Mouse (Mus musculus) stomach, embryonic 14.5 days (tissue): ENCODE data around the gene Zfp53. TPM values are rescaled to one million over a fixed set of nuclear protein-coding genes. Genes with fewer than 3 reads are reported as not detected.
A peak's percentile ranks its signal among the peaks of the same experiment; 100 is the strongest.

Experiments used
- ATAC-seq: fragments of 200-750 bp; cut with Nextera tagmentation; 2 replicates; pipeline ENCODE4 v1.8.0; 2017; ENCODE audit warnings: low read depth, moderate TSS enrichment; ENCODE audit not compliant: insufficient number of reproducible peaks, insufficient read depth, low FRiP score
- H3K27ac ChIP-seq: fragments of 300-500 bp; sonication (generic); 2 replicates; pipeline ENCODE4 v1.5.1; 2014; ENCODE audit warnings: mild to moderate bottlenecking, low read length, moderate library complexity, mixed read lengths
- H3K27me3 ChIP-seq: fragments of 300-500 bp; sonication (generic); 2 replicates; pipeline ENCODE4 v1.6.1; 2014; ENCODE audit warnings: low read length, control low read depth, mixed read lengths; ENCODE audit not compliant: control insufficient read depth, insufficient read depth
- H3K36me3 ChIP-seq: fragments of 300-500 bp; sonication (generic); 2 replicates; pipeline ENCODE4 v1.6.1; 2014; ENCODE audit warnings: mild to moderate bottlenecking, control low read depth, low read length, moderate library complexity, mixed read lengths; ENCODE audit not compliant: control insufficient read depth, insufficient read depth
- H3K4me1 ChIP-seq: fragments of 300-500 bp; sonication (generic); 2 replicates; pipeline ENCODE4 v1.6.1; 2014; ENCODE audit warnings: low read length, control low read depth, mixed read lengths; ENCODE audit not compliant: control insufficient read depth, insufficient read depth
- H3K4me2 ChIP-seq: fragments of 300-500 bp; sonication (generic); replicated peaks from 2 replicates; pipeline ENCODE4 v1.6.1; 2014; ENCODE audit warnings: low read depth, low read length, control low read depth
- H3K4me3 ChIP-seq: fragments of 300-500 bp; sonication (generic); 2 replicates; pipeline ENCODE4 v1.5.1; 2014; ENCODE audit warnings: low read depth, low read length, control low read depth
- H3K9ac ChIP-seq: fragments of 300-500 bp; sonication (generic); replicated peaks from 2 replicates; pipeline ENCODE4 v1.6.1; 2014; ENCODE audit warnings: low read depth, mild to moderate bottlenecking, control low read depth, low read length, moderate library complexity, mixed read lengths
- H3K9me3 ChIP-seq: fragments of 300-500 bp; sonication (generic); 2 replicates; pipeline ENCODE4 v1.6.1; 2016; ENCODE audit warnings: low read depth, low read length, control low read depth; ENCODE audit not compliant: control insufficient read depth
- WGBS: fragments of 180-500 bp; shearing (Covaris S2); extraction: QIAGEN DNeasy Blood & Tissue Kit; methylation state at CpG from one replicate; pipeline ENCODE4 v1.1.7; 2014; 5-methylcytosine and 5-hydroxymethylcytosine counted together
- polyA plus RNA-seq: library from polyadenylated mRNA; unstranded; fragments of >200 nt; fragmentation: Nextera tagmentation; extraction: Ambion mirVana; gene quantifications from 2 replicates; pipeline ENCODE4 v1.2.1, GENCODE M21; 2014

The Zfp53 gene
- polyA plus RNA-seq, 1 experiment from 2014 or later: 13.1 TPM

GRCm38 (mm10) chr17:21515403-21516105 lies 26.8 kb downstream of the Zfp53 start:
- Histone ChIP-seq H3K9ac (peak overlapping the region; percentile 67; the same call in 1 of the 2 replicates), H3K27me3 (no peaks in the 10 kb centered on the region), H3K4me3 (peak overlapping the region; percentile 45; the same call in 1 of the 2 replicates), H3K9me3 (no peaks in the 10 kb centered on the region), H3K4me1 (0 out of 2 replicates have a peak, but pooled peaks cover 4% of the 10 kb centered on the region), H3K36me3 (peaks cover 3% of the 10 kb centered on the region), H3K4me2 (peak overlapping the region; percentile 67), H3K27ac (peak overlapping the region; percentile 92)
- no peak; the same call in none of the 2 replicates for ATAC-seq
- 2% methylated on average over 8 of the region's 8 CpGs for whole genome bisulfite sequencing

GRCm38 (mm10) chr17:21516201-21517129 lies 27.7 kb downstream of the Zfp53 start:
- WGBS: under 1% methylated on average over 37 of the region's 37 CpGs
- peak overlapping the region; percentile 45 for H3K4me3 ChIP-seq

GRCm38 (mm10) chr17:21517130-21517671 lies 28.4 kb downstream of the Zfp53 start:
- no peaks in the 10 kb centered on the region for H3K9me3 ChIP-seq
- no peaks in the 10 kb centered on the region; the same call in 1 of the 2 replicates for H3K36me3 ChIP-seq
- H3K27me3 ChIP-seq: no peaks in the 10 kb centered on the region
- WGBS: 33% methylated on average over 4 of the region's 4 CpGs
- peak overlapping the region; percentile 45 for H3K4me3 ChIP-seq
- peak overlapping the region; percentile 67 for H3K4me2 ChIP-seq
- H3K27ac ChIP-seq: peak overlapping the region; percentile 92
- 0 out of 2 replicates have a peak, but pooled peaks cover 4% of the 10 kb centered on the region for H3K4me1 ChIP-seq
- ATAC-seq: no peak
- H3K9ac ChIP-seq: peak overlapping the region; percentile 67; the same call in 1 of the 2 replicates

More at GRCm38 (mm10) chr17:21516201-21517129, 27.7 kb downstream of the Zfp53 start:
- peak overlapping the region; percentile 67 for H3K9ac ChIP-seq
- peaks cover 3% of the 10 kb centered on the region for H3K36me3 ChIP-seq
- no peaks in the 10 kb centered on the region for H3K27me3 ChIP-seq
- H3K27ac ChIP-seq: peak overlapping the region; percentile 92
- H3K9me3 ChIP-seq: no peaks in the 10 kb centered on the region
- H3K4me1 ChIP-seq: 0 out of 2 replicates have a peak, but pooled peaks cover 4% of the 10 kb centered on the region
- ATAC-seq: peak; percentile 88
- H3K4me2 ChIP-seq: peak overlapping the region; percentile 67

GRCm38 (mm10) chr17:21526270-21526669 lies 37.5 kb downstream of the Zfp53 start:
- no peak overlapping the region for H3K9ac ChIP-seq
- no peaks in the 10 kb centered on the region for H3K36me3 ChIP-seq
- H3K4me1 ChIP-seq: no peaks in the 10 kb centered on the region; the same call in 1 of the 2 replicates
- no peak overlapping the region for H3K27ac ChIP-seq
- H3K4me3 ChIP-seq: no peak overlapping the region
- no peak overlapping the region for H3K4me2 ChIP-seq
- no peak for ATAC-seq
- H3K27me3 ChIP-seq: no peaks in the 10 kb centered on the region
- no peaks in the 10 kb centered on the region for H3K9me3 ChIP-seq

GRCm38 (mm10) chr17:21530645-21531330 lies 42.0 kb downstream of the Zfp53 start:
- Histone ChIP-seq H3K36me3 (no peaks in the 10 kb centered on the region), H3K4me1 (peaks cover 10% of the 10 kb centered on the region; the same call in 1 of the 2 replicates)
- WGBS: 71% methylated on average over 5 of the region's 5 CpGs

GRCm38 (mm10) chr17:21531621-21532020 lies 42.8 kb downstream of the Zfp53 start:
- ATAC-seq: peak; percentile 1; the same call in 1 of the 2 replicates
- peaks cover 10% of the 10 kb centered on the region; the same call in 1 of the 2 replicates for H3K4me1 ChIP-seq
- WGBS: 66% methylated on average over 5 of the region's 5 CpGs

More at GRCm38 (mm10) chr17:21530645-21531330, 42.0 kb downstream of the Zfp53 start:
- ATAC-seq: no peak
- no peak overlapping the region for H3K27ac ChIP-seq
- H3K27me3 ChIP-seq: no peaks in the 10 kb centered on the region
- H3K9ac ChIP-seq: no peak overlapping the region
- H3K9me3 ChIP-seq: no peaks in the 10 kb centered on the region
- no peak overlapping the region for H3K4me2 ChIP-seq
- no peak overlapping the region for H3K4me3 ChIP-seq

GRCm38 (mm10) chr17:21532101-21532951 lies 43.5 kb downstream of the Zfp53 start:
- H3K36me3 ChIP-seq: no peaks in the 10 kb centered on the region
- no peaks in the 10 kb centered on the region for H3K27me3 ChIP-seq
- H3K9ac ChIP-seq: peak overlapping the region; percentile 88
- H3K27ac ChIP-seq: peak overlapping the region; percentile 97
- peak overlapping the region; percentile 69 for H3K4me2 ChIP-seq
- peak overlapping the region; percentile 67 for H3K4me3 ChIP-seq
- H3K9me3 ChIP-seq: no peaks in the 10 kb centered on the region
- peak; percentile 88 for ATAC-seq
- 1% methylated on average over 52 of the region's 54 CpGs for WGBS
- H3K4me1 ChIP-seq: peaks cover 10% of the 10 kb centered on the region; the same call in 1 of the 2 replicates

More at GRCm38 (mm10) chr17:21531621-21532020, 42.8 kb downstream of the Zfp53 start:
- no peaks in the 10 kb centered on the region for H3K27me3 ChIP-seq
- no peaks in the 10 kb centered on the region for H3K9me3 ChIP-seq
- no peaks in the 10 kb centered on the region for H3K36me3 ChIP-seq
- peak overlapping the region; percentile 97 for H3K27ac ChIP-seq
- H3K9ac ChIP-seq: 0 out of 2 replicates have a peak overlapping the region, but pooled peaks have one; percentile 88
- H3K4me3 ChIP-seq: peak overlapping the region; percentile 67
- H3K4me2 ChIP-seq: peak overlapping the region; percentile 69
